Mouse (Mus musculus): Measurements from ENCODE around the gene Crybg1. TPM values are rescaled to one million over a fixed set of nuclear protein-coding genes. Genes with fewer than 3 reads are reported as not detected.
"Not testable (repeated sequence)": the region's sequence is repeated elsewhere in the genome, so short reads cannot be mapped to it uniquely, and the experiment has no call there.

Crybg1 gene
- polyA plus RNA-seq, 1 experiment, result 17.9 TPM

DNA sequence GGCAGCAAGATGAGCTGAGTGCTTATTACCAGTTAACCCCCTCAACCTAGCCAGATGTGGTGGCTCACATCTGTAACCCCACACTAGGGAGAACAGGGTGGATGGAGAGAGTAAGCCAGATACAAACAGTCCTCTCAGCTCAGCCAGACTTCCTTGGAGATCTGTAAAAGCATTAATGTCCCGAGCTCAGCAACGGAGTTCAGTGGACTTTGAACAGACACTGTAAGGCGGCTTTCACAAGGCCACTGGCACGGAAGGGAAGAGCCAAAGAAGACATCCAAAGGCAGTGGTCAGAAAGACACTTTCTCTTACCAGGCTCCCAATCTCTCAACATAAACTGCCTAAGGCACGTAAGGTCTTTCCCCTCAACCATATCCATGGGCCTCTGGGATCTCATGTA is 165.4 kb downstream of the Crybg1 start:
- WGBS, result 34% methylated on average over 5 of the region's 5 CpGs

DNA sequence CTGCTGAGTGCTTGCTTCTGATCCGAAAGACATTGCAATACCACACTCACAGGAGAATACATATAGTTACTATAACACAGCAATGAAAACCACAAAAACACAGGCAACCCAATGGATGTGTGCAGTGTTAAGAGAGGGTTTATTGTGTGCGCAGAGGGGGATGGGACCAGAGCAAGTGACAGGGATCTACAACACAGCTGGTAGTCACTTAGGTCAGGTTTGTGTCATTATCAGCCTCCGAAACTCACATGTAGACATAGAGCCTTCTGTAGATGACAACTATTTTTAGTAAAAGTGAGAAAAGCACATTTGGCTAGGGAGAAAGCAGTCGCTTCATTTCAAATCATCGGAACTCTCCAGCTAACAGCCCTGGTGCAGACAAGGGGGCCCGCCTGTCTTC is 166.2 kb downstream of the Crybg1 start:
- DNase-seq (ENCODE audit: low read depth, low spot score), result no peak
- WGBS, result 86% methylated on average over 6 of the region's 6 CpGs

More for the DNA sequence above, 165.4 kb downstream of the Crybg1 start:
- DNase-seq (ENCODE audit: low read depth, low spot score), result no peak

DNA sequence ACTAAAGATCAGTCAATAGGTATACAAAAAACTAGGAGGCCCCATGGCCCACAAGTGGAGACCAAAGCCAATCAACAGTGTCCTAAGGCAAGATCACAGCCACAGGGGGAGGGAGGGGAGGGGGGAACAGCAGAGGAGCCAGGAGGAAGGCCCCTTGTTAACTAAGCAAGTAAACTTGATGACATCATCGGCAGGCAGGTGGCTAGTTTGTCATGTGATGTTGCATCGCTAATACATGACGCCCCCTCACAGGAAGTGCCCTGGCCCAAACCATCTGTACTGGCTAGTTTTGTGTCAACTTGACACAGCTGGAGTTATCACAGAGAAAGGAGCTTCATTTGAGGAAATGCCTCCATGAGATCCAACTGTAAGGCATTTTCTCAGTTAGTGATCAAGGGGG is 167.9 kb downstream of the Crybg1 start:
- DNase-seq (ENCODE audit: low read depth, low spot score), result not testable (repeated sequence)
- WGBS, result 61% methylated on average over 3 of the region's 3 CpGs

DNA sequence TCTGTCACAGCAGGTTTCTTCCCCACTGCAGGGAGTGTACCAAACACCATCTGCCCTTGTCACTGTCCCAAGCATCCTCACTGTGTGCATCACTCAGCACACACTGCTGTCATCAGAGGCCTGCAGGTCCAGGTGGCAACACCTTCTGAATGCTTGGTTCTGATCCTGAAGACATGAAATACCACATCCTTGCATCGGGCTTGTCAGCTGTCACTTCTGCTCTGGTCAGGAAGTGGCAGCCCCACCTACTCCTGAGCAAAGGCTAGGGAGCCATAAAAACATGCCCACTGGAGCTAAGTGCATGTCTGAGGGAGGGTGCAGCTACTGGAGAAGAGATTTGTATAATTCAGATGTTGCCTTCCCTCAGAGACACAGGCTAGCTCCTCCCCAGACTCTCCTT is 168.6 kb downstream of the Crybg1 start:
- 15% methylated on average over 1 of the region's 1 CpGs for WGBS
- no peak for DNase-seq (ENCODE audit: low read depth, low spot score)

DNA sequence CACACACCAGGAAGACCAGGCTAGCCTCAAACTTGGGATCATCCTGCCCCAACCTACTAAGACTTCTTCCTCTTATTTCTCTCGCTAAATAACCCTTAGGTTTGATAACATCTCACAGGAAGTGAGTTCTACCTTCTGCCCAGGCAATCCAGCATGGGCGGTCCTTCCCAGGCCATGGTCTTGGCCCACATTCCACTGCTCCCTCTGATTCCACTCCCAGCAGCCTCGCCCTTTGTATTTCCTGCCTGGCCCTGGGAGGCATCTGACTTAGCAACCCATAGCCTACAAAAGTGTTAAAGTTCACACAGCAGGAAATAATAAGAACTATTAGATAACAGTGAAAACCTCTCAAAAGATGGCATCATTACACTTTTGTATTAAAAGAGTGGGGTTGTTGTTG is 171.3 kb downstream of the Crybg1 start:
- 20% methylated on average over 3 of the region's 3 CpGs for WGBS

DNA sequence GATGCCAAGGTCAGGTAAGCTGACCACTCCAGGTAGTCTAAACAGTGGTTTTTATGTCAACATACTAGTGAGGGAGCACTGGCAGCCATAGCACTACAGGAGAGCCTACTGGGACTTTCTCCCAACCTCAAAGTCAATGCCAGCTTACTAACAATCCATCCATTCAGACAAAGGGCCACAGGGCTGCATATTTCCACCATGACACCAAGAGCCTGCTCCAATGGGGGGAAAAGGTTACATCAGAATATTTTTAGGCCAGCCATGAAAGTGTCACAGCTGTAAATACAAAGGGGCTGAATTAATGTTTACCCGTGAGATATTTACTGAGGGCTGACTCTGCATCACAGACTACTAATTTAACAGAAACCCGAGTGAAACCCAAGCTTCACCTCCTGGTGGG is 175.4 kb downstream of the Crybg1 start:
- WGBS, result 62% methylated on average over 2 of the region's 2 CpGs
- DNase-seq (ENCODE audit: low read depth, low spot score), result no peak

More for the DNA sequence above, 171.3 kb downstream of the Crybg1 start:
- DNase-seq (ENCODE audit: low read depth, low spot score), result peak; percentile 80

DNA sequence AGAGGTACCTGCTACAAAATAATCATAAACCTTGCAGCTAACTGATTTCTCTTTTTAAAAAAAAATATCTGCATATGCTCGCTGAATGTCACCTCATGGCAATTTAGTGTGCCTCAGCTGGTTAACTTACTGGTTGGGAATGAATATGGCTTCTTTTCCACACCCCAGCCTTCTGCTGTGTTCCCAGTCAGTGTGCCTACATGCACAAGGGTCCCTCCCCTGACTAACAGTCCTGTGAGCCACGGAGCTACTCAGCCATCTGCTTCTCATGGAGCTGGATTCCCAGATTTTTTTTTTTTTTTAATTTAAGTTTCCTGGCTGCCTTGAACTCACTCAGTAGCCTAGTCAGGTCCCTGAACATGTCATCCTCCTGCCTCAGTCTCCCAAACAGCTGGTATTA is 183.7 kb downstream of the Crybg1 start:
- DNase-seq (ENCODE audit: low read depth, low spot score), result no peak
- 81% methylated on average over 2 of the region's 2 CpGs for WGBS

DNA sequence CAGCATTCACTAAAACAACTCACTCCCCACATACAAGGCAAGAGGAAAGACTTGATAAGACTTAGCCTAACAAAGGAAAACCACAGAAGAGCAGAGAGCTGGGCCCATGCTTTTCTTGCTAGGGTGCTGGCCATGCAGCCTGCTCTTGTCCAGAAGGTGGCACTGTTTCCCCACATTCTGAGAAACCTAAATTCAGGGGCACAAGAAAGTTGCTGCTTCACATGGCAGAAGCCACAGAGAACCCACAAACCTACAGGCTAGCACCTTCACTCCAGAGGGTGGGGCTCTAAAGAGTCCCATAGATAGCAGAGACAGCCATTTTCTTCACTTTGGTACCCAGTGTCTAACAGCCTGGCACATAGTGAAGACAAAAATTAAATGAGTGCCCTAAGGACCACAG is 194.7 kb downstream of the Crybg1 start:
- DNase-seq (ENCODE audit: low read depth, low spot score), result peak; percentile 47

DNA sequence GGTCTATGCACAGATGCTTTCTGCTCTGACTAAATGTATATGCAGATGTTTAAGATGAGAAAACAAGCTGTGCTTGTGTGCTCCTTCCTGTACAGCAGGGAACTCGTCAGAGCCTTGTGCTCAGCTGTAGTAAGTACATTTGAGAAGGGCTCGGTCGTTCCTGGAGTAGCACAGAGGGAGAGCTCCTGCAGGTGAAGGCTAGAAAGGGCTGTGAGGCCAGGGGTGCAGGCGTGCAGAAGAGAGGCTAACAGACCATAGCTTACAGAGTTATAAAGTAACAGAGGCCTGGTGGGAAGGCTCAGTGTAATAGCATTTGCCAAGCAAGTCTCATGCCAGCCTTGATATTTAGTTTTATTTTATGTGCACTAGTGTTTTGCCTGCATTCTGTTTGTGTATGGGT is 203.2 kb downstream of the Crybg1 start:
- DNase-seq (ENCODE audit: low read depth, low spot score), result no peak

DNA sequence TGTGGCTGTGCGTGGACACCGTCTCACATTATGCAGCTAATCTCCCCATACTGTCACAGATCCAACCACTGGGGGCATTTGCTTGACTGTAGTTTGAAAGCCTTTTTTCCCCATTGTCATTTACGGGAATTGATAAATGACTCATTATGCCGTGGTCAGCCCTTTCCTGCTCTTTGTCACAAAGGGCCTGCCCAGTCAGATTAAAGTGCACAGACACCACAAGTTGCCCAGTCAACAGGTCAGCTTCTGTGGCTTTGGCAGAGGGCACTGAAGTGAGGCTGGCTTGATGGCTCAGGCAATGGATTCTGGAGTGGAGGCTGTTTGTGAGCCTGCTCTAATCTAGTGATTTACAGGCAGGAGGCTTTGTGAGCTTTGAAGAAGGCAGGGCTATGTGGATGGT is 204.9 kb downstream of the Crybg1 start:
- no peak for DNase-seq (ENCODE audit: low read depth, low spot score)
- WGBS, result 78% methylated on average over 4 of the region's 4 CpGs

More for the DNA sequence above, 203.2 kb downstream of the Crybg1 start:
- 78% methylated on average over 4 of the region's 4 CpGs for WGBS

DNA sequence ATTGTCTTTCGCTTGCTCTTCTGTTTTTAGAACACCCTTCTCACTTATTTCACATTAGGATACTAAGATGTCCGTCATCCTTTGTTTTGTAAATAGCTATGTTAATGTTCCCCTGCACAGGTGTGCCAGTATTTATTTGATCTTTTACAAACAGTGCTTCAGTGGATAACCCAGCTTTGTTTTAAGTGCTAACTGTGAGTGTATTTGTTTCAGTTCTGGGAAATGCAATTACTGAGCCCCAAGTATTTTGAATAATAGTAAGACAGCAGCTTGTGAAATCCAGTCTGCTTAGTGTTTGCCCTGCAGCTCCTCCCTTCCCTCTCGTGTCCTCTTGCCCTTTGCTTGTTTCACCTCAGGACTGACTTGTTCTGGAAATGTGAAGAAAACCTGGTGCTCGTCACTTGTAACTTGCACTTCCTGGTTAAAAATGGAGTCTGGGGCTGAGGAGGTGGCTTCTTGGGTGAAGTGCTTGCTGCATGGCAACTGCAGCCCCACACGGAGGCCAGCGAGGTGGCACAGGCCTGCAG is 209.5 kb downstream of the Crybg1 start:
- DNase-seq (ENCODE audit: low read depth, low spot score), result no peak
- WGBS, result 86% methylated on average over 6 of the region's 6 CpGs

DNA sequence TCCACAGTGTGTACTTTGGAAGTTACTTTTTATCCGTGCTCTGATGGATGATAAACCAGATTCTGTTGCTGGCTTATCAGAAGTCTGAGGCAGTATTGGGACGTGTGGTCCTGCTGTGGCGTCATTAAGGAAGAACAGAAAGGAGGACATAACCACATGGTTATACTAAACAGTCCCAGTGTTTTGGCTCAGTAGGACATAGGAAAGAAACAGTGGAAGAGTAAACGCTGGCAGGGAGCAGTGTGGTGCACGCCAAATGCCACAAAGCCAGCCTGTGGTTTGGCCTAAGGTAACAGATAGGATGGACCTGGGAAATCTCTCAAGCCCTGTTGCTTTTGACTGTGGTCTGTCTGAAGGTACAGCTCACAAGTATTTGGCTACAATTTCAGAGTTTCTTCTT is 220.1 kb downstream of the Crybg1 start:
- WGBS, result 79% methylated on average over 5 of the region's 5 CpGs
- DNase-seq (ENCODE audit: low read depth, low spot score), result no peak

DNA sequence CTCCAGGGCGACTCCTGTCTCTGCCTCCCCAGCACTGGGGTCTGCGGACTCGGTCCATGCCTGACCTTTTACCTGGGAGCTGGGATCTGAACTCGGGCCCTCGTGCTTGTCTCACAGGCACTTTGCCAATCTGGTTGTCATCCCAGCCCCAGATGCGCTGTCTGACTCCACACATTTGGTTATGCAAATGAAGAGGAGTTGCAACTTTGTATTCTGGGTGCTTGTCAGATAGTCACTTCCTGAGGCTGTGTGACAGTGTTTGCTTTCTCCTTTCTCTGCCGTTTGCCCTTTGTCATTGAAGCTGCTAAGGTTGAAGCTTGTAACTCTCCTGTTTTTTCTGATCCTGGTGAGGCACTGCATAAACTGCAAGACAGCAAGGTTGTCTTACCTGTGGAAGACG is 220.9 kb downstream of the Crybg1 start:
- no peak for DNase-seq (ENCODE audit: low read depth, low spot score)
- 83% methylated on average over 8 of the region's 8 CpGs for WGBS

DNA sequence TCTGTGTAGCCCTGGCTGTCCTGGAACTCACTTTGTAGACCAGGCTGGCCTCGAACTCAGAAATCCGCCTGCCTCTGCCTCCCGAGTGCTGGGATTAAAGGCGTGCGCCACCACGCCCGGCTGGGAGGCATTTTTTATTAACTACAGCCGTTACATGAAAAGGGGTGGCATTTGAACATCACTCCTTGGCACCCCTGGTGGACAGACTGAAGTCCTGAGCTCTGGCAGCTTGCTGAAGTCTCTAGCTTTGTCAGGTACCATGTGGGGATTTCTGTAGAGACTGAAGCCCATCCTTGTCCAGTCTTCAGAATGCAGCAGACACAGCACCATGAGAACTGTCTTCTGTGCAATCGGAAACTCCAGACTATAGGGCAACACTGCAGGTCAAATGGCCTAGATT is 222.9 kb downstream of the Crybg1 start:
- 92% methylated on average over 9 of the region's 9 CpGs for WGBS
- not testable (repeated sequence) for DNase-seq (ENCODE audit: low read depth, low spot score)

DNA sequence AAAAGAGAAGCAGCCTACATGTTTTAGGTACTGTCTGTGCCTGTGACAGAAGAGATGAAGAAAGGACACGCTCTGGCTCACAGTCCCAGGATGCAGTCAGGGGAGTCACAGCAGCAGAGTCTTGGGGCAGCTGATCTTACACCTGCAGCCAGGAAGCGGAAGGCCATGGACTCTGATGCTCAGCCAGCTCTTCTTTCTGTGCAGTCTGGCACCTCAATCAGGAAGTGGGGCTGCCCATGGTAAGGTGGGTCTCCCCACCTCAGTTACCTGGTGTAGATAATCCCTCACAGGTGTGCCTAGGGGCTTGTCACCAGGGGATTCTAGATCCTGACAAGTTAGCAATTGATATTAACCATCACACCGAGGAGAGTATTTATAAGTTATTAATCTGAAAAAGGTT is 225.6 kb downstream of the Crybg1 start:
- 95% methylated on average over 3 of the region's 3 CpGs for WGBS
- no peak for DNase-seq (ENCODE audit: low read depth, low spot score)

DNA sequence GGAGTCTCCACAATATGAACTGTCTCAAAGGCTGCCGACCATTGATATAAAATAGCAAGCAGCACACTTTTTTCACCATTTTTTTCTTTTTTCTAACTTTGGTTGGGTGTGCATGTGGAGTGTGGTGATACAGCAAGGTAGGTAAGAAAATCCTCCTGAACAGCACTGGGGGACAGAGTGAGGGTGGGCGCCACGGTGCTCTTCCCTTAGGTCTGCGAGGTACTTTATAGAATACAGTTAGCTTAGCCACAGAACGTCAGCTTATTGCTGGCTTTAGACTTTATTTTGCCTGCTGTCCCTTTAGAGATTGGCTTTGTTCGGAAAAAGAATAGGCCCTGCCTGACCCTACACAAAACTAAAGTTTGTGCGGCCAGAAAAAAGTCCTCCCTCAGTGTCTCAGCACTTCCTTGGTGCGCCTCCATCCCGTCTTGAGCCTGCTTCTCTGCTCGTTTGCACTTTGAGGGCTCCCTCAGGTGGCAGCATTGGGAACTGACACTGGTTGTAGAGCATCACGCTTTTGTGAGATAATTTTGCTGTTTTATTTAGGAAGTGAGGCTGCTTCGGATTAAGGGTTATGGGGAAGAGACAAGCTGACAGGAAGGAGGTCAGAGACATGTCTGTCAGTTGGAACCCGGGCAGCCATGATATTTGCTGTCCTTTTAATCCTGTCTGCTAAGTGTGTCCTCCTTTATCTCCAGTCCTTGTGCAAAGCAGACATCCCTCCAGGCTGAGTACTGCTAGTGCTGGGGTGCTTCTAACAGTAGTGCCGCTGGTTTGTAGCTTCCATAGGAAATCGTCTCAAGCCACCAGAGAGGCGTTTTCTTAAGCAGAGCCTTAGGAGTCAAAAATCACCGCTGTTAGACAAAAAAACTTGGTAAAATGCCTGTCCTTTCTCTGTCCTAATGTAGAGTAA is 229.7 kb downstream of the Crybg1 start:
- no peak for DNase-seq (ENCODE audit: low read depth, low spot score)
- WGBS, result 39% methylated on average over 17 of the region's 17 CpGs

DNA sequence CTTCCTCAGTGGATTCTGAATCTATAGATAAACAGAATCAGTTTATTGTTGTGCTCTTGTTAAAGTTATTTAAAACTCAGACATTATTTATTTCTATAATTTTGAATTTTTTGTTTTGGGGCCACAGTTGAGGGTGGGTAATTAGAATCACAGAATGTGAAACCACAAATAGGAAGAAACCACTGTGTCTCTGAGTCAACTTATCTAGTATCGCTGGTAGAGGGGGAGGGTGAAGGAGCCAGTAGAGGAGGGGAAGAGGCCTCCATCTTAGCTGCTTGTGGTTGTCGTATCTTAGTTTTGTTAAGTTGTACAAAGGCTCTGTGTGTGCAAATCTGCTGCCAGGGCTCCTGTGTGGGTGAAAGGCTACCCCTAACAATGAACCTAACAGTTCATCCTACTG is 231.9 kb downstream of the Crybg1 start:
- WGBS, result 82% methylated on average over 2 of the region's 2 CpGs
- no peak for DNase-seq (ENCODE audit: low read depth, low spot score)

DNA sequence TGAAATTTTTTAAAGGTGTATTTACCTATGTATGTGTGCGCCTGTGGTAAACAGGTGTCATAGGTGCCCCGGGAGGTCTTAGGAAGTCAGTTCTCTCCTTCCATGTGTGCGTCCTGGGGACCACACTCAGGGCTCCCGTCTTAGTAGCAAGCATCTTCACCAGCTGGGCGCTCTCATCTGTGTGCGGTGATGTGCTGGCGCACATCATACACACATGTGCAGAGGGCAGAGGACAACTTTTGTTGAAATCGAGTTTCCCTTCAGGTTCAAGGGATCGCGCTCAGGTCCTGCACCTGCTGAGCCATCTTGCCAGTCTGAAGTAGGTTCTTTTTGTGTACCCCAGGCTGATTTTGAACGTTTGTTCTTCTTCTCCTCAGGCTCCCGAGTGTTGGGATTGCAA is 232.5 kb downstream of the Crybg1 start:
- no peak for DNase-seq (ENCODE audit: low read depth, low spot score)
- WGBS, result 86% methylated on average over 12 of the region's 12 CpGs

DNA sequence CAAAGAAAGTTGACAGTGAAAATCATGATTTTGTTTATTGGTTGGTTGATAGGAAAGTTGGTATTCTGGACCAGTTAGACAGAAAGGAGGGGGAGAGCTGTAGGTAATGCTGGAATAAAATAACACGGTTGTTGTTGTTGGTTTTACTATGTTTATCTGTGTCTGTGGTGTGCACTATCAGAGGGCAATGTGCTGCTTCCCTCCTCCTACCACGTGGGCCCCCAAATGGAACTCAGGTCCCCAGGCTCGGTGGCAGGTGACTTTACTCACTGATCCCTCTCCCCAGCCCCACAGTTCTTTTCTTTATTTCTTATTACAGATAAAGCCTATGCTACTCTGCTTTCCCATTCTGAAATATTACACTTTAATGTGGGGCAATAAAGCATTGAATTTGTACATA is 236.4 kb downstream of the Crybg1 start:
- WGBS, result 83% methylated on average over 3 of the region's 3 CpGs
- DNase-seq (ENCODE audit: low read depth, low spot score), result no peak

DNA sequence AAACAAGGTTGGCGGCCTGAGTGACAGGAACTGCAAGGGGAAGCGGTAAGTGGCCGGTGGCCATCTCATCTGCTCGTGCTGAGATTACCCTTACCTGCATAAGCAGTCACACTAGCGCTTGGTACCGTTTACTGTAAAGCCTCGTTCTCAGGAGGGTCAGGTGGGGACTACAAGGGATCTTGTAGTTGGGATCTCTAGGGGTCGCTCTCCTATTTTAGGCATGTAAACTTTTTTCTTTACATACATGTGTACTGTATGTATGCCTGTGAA is 237.8 kb downstream of the Crybg1 start:
- DNase-seq (ENCODE audit: low read depth, low spot score), result no peak
- WGBS, result 77% methylated on average over 8 of the region's 8 CpGs

DNA sequence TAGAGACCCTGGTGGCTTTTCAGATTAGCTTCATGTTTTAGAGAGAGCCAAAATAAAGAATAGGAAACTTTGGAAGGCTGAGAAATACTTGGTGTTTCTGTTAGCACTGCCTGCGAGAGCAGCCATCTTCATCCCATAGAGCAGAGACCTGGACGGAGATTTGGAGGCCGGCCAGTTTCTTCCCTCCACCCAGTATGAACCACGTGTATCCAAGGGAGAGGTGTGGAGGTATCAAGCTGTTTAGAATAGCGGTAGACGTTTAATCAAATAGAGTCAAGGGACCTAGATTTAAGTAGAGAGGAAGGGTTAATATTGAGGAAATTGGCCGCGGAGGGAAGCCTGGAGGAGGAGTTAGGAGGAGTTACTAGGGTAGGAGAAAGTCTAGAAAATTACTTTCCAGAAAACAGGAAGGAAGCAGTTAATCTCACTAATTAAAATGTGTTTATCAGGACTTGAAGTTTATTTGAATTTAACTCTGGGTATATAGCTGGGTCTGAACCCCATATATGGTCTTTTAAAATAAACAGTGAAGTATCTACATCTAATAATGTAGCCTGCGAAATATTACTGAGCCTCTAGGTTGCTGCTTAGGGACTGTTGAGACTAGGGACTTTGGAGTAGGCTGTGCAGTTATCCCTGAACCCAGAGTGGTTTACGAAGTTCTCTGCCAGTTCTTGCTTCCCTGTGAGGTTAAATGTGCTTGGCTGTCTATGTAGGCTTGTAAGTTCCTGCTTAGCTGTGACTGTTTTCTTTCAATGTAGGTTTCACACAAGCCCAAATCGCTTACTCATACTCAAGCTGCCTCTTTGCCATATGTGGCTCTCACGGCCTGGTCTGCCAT is 238.4 kb downstream of the Crybg1 start:
- 69% methylated on average over 12 of the region's 12 CpGs for WGBS
- no peak for DNase-seq (ENCODE audit: low read depth, low spot score)

All from large intestine, adult 2 months (tissue).